Mouse (Mus musculus) gastrocnemius, postnatal 4 days (tissue): ENCODE results near the gene Ndufc2. TPM values are rescaled to one million over a fixed set of nuclear protein-coding genes. Genes with fewer than 3 reads are reported as not detected.

Experiments
- DNase-seq, 2 experiments: peaks; one replicate each; pipeline ENCODE4 v3.0.0; 2021 to 2022; ENCODE audit warnings: low spot score in 2 of 2, mixed read lengths in 2 of 2
- total RNA-seq, 2 experiments: library from RNA; stranded (reverse); gene quantifications; 2 replicates each; pipeline ENCODE4 v1.2.3; 2021

Ndufc2 gene
- total RNA-seq, 2 experiments from 2014 or later, result 255 to 257 TPM

DNA sequence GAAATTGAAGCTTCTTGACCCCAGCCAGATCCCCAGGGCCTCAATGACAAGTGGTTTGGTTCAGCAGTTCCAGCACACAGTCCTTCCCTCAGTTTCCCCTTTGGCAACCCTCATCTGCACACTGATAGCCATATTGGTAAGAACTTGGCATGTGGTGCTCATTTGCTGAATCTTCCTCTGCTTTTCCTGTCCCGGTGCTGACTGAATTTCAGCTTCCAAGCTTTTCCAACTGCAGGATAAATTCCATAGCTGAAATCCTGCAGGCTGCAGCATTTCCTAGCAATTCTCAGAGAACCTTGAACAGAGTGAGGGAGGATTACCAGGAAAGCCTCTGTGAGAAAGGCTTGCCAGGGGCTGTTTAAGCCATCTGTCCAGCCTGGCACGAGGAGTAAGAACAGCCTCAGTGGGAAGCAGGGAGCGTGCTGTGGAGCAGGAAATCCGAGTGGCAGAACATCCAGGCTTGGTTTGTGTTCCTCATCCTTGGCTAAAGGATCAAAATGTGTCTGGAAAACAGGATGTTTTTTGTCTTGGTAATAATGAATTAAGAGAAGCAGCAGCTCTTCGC lies 12.9 kb upstream of the Ndufc2 start:
- DNase-seq, result peak in 1 of 2 experiments; percentile 46

DNA sequence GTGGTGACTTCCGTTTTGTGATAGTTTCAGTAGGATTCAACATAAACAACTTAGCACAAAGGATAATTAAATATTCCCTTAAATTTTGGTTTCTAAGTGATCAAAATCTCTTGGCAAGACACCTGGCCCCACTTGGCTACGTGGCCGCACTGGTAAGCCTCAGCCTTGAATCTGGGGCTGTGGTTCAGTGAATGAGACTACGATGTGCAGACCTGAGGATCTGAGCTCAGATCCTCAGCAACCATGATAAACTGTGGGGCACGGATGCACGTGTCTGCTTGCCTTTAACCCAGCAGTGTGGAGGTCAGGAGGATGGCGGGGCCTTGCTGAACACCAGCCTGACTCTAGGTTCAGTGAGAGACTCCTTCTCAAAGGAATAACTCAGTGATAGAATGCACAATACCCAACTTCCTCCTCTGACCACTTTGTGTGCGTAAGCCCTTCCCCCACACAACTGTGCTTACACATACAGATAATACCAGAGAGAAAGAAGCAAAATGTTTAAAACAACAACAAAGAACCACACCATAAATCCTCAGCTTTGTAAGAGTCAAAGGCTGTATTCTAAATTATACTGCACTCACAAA lies 12.1 kb upstream of the Ndufc2 start:
- DNase-seq, result no peak

DNA sequence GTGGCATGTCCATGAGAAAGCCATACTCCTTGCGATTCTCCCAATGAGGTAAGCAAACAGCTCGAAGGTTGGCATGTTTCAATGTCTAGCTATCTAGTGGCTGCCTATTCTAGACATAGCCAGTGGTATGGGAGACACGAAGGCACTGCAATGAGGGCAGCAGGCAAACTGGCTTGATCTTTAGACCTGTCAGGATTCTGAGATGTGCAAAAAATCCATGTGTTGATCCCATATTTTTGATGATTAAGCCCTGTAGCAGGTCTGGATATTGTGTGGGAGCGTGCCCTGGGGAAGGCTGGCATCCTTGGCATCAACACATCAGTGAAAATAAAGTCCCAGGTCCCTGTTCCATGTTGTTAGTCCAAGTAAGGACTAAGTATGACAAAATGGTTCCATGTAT lies 11.3 kb upstream of the Ndufc2 start:
- no peak for DNase-seq

DNA sequence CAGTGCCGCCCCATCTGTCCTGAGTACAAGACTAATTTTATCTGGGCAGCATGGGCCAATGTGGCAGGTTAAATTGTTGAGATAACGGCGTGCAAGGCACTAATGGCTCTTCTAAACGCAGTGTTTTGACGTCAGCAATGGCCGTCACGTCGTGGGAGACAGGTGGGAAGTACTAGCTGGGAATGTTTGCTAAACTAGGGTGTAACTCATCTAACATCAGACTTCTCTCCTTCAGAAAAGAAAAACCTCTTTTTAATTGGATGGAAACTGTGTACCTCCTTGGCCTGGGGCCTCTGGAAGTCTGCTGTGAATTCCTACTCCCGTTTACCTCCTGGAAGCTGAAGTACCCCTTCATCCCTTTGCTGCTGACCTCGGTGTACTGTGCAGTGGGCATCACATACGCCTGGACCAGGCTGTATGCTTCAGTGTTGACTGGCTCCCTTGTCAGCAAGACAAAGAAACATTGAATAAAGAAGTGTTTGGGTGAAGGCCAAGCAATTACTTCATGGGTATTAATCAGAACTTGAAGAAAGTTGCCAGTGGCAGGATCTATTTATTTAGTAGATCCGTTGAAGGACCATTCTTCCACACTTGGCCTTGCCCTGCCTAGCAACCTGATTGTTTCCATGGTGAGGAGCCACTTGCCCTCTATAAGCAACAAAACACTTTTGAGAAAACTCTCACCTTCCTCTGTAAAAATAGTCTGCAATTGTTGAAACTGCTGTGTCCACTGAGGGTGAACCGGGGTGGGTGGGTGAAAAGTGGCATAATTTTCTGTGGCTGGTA lies 8.3 kb upstream of the Ndufc2 start:
- no peak for DNase-seq

DNA sequence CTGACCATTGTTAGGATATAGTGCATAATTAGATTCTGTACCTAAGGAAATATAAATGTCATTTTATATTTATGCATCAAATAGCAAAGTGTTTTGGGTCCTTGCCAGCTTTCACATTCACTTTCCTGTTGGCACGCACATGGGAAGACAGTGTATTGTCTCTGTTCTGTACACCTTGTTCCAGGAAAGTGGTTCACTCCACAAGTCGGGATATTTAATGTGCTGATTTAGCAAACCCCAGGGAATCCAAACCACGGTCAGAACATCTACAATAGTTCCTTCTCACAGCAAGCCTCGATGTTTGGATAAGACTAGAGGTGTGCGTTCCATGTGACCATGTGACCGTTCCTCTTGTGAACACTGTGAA lies 7.7 kb upstream of the Ndufc2 start:
- no peak for DNase-seq

DNA sequence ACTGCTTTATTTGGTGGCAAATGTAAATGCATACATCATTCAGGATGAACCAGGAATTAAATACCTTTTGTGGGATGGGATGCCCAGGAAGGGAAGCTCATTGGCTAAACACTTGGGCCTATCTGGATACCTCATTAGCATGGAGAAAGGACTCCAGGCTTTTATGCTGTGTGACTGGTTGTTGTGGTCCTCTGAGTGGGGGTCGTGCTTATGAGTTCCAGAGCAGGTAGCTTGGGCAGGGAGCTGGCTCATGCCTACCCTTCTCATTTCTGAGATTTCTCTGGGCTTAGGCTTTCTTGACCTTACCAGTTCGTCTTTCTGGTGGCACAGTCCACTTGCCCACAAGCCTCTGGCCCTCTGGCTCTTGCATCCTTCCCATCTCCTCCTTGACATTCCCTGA lies 5.4 kb upstream of the Ndufc2 start:
- DNase-seq, result no peak

DNA sequence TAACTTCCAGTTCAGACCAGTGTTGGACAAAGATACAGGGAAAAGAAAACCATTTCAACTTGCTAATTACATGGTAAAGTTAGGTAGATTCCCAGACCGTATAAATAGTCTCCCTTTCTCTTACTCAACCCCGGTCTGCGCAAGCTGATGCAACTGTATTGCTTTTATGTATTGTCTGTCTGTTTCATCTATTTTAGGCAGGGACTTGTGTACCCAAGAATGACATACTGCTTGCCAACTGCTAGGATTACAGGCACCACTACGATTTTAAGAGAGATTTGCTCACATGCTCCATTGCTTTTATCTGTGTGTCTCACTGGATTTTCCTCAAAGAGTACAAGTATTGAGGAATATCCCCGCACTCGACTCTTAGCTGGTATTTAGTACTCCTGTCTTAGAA lies 860 bp upstream of the Ndufc2 start:
- DNase-seq, result no peak

DNA sequence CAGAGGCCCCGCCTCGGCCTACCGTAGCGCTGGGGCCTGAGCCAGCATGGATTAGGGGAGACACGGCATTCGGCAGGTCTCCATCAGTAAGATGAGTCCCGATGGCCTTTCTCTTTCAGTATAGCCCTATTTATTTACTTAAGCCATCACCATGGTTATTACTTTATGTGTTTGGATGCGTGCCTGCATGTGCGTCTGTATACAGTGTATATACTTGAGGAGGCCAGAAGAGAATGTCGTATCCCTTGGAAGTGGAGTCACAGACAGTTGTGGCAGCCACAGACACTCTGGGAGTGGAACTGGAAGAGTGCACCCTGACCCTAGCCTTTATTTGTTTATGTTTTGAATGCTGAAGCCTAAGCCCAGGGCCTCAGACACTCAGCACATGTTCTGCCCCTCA lies 7.3 kb downstream of the Ndufc2 start:
- DNase-seq, result no peak

DNA sequence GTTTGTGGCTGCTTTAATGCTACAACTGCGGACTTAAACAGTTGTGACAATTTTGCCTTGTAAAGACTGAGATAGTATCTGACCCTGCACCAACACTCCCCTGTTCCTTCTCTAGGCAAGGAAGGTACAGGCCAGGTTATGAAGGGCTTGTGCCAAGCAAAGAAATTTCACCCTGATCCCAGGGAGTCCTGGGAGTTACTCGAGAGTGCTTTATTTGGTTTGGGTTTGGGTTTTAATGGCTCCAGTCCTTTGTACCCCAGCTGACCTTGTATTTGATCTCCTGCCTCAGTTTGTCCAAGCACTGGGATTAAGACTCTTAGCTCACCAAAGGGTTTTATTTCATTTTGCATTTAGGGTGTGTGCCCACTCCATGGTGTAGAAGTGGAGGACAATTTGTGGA lies 11.3 kb downstream of the Ndufc2 start:
- DNase-seq, result no peak

DNA sequence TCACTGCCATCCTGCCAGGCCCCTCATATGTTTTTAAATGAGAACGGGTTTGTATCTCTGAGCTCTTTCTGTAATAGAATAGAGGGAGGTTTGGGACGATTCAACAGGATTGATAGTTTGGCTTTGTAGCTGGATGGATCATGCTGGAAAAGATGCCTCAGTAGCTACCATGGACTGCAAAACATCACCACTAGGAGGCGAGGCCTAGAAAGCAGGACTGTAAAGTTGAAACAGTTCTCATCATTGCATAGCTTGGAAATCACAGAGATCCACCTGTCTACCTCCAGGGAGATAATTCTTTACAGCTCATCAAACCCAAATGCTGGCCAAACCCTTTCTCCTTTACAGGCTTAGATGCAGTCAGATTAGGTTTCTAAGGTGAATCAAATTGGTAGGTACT lies 11.8 kb downstream of the Ndufc2 start:
- no peak for DNase-seq

DNA sequence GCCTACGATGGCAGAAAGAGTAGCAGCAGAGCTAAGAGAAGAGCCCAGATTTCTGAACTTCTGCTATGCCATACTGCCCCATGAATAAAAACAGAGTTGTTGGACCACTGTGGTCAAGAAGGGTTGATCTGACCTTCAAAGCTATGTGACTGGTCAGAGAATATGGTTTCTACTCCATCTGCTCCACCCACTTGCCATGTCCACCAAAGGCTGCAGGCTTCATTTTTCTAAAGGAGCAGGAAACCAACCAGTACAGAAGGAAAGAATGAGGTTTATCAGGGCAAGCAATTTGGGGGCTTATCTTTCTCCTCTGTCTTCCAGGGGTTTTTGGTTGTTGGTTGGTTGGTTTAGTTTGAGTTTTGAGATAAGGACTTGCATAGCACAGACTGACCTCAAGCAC lies 14.2 kb downstream of the Ndufc2 start:
- no peak for DNase-seq

DNA sequence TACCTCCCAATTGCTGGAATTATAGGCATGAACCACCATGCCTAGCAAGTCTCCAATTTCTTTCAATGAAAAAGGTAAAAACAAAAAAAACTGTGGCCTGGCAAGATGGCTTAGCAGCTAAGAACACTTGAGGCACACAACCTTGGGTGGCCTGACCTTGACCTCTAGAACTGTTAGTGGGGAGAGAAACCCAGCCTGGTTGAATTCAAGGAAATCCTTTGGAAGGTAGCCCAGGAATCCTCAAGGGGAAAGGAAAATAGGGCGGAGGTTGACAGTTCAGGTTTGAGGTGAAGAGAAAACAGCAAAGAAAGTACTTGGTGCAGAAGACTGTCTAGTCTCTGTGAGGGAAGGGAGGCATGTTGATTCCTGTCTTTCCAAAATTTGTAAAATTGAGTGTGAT lies 14.6 kb downstream of the Ndufc2 start:
- no peak for DNase-seq

DNA sequence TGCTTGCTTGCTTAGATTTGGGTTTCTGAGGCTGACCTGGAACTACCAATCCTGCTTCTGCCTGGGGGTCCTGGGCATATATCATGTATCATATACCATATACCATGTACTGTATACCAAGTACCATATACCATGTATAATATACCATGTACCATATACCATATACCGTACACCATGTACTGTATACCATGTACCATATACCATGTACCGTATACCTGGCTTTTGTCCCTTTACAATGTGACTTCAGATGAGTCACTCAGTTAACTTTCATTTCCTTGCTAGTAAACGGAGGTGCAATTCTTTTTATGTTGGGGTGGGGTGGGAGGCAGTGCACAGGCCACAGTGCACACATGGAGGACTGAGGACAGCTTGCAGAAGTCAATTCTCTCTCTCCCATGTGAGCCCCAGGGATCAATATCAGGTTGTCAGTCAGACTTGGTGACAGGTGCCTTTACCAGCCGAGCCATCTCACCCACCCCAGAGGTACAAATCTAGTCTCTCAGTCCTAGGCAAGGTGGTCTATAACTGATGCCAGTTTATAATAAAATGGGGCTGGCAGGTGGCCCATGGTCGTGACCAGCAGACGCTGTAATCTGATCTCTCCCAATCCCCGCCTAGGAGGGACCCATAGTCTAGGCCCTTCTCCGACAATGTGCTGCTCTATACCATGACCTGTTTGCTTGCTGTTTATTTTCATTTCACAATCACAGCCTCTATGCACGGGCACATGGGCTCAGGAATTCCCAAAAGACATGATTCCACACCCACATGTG lies 15.3 kb downstream of the Ndufc2 start:
- no peak for DNase-seq

DNA sequence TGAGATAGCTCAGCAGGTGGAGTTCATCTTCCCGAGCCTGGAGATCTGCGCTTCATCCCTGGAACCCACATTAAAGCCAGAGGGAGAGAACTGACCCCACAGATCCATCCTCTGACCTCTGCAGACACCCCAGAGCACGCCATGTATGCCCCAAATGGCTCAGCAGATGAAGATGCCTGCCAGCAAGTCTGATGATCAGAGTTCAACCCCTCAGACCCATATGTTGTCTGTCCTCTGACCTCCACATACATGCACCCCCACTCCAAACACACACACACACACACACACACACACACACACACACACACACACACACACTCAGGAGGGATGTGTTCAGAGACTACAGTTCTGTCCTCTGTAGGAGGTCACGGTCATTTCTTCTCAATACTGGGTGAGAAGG lies 16.7 kb downstream of the Ndufc2 start:
- DNase-seq, result no peak

DNA sequence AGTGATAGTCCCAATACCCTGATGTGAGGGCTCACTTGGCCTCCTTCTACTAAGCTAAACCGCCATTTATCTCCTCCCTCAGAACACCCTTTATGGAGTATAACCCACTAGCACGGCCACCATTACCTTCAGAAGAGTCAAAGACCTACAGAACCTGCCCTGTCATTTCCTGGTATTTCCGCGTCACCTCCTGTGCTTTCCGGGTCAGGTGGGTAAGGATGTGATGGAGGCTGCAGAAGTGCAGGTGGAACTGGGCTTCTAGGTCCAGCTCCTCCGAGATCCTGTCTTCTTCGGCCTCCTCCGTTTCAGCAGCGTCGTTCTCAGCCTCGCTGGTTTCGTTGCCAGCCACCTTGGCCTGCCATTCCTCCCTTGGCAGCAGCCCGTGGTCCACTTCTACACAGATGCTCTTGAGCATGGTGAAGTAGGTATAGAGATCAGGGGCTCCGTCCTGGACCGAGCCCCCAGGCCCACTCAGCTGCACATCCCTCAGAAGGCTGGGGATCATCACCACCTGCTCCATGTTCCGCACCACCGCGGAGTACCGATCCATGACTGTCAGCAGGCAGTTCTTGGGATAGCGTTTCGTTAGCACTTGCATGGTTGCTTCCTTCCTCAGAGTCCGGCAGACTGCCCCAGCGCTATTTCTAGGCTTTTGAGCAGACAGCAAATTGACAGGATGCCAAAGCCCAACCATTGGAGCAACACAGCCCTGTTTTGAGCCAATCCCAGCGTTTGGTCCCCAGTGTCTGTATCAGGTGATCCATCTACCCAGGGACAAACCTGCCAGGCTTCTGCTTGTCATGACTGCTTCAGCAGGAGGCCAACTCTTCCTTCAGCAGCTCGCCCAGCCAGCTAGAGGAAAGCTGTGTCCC lies 17.3 kb downstream of the Ndufc2 start, which contains the start of gene Thrsp:
TSS of gene Thrsp (minus strand) at position 825 of the 872 bp plus-strand sequence.
- DNase-seq, result peak; percentile 25 to 67

DNA sequence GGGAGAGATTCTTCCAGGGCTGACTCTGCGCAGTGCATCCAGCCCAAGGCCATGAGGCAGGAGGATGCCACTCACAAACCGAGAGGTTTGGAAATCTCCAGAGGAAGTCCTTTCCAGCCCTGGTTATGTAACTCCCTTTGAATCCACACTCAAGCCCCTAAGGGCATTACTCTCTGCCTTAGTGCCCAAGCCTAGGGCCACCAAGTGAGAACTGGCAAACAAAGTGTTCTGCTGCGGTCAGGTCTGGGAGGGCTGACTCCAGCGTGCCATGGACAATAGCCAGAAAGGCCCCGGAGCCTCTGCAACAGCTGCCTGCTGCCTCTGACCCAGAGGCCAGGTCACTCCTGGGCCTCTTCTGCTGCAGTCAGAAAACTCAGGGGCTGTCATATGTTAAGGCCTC lies 18.9 kb downstream of the Ndufc2 start:
- peak; percentile 48 to 66 for DNase-seq

DNA sequence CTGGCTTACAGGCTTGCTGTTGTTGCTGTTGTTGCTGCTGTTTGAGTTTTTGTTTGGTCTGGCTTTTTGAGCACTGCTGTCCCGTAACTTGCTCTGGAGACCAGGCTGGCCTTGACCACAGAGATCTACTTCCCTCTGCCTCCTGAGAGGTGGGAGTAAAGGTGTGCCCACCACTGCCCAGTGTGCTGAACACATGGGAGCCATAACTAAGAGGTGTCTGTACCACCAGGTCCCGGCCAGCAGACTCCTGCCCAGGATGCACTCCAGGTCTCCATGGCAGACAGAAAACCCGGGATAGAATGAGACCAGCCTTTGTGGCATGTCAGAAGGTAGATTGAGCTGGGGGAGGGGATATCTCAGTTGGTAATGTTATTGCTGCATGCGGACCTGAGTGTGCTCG lies 19.4 kb downstream of the Ndufc2 start:
- DNase-seq, result no peak

DNA sequence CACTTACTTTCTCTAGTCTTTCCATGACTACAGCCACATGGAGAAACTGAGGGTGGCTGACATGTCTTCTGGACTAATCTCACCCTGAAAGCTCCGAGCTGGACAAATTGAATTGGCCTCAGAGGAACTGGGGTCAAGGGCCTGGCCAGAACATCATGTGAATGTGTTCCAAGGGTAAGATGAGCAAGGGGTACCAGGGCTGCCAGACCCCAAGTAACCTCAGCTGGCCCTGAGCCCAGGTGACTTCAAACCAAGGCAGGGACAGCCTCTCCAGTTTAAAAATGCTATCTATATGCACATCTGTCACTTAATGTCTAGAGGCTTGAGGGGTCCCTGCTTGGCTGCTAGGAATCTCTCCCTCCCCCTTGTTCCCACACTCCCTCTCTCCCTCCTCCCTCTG lies 20.6 kb downstream of the Ndufc2 start:
- no peak for DNase-seq

DNA sequence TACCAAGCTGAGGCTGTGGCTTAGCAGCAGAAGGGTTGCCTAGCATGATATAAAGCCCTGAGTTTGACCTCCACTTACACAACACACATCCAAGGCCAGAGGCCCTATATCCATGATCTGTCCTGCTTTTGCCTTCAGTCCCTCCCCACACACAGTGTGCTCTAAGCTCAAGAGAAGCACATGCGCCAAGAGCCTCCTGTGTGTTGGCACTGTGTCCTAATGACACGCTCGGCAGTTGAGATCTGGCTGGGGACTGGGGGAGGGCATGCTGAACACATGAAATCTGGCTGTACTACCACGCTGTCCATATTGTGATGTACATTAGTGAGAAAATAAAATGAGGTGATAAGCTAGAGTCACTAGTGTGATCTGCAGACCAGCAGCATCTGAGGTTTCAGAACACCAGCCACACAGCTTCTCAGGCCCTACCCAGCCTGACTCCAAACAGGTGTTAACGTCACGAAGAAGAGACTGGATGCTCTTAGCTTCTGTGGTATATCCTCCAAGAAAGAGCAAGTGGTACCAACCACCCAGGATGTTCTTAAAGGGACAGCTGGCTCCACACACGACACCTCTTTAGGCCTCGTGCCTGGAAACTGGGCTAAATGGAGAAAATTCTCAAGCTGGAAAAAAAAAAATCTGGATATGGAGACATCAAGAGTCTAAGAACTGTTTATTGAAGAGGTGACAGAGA lies 21.3 kb downstream of the Ndufc2 start:
- DNase-seq, result peak in 1 of 2 experiments; percentile 39

DNA sequence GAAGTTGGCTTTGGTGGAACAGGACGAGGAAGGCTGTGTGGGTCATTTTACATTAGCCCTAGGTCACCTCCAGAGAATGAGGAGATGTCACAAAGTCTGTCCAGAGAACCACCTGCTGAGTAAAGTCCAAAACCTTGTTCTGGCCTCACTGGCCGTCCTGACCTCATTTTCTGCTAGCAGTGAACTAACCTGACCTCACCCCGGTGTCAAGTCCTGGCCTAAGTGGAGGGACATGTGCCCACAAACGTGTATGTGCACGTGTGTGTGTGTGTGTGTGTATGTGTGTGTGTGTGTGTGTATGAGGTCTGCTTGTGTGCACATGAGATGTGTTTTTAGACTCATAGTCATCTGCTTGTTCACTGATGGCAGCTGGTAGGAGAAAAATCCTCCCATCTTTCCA lies 24.0 kb downstream of the Ndufc2 start:
- no peak for DNase-seq
